Mouse (Mus musculus): Measurements from ENCODE around the gene Tdrd5.

DNA sequence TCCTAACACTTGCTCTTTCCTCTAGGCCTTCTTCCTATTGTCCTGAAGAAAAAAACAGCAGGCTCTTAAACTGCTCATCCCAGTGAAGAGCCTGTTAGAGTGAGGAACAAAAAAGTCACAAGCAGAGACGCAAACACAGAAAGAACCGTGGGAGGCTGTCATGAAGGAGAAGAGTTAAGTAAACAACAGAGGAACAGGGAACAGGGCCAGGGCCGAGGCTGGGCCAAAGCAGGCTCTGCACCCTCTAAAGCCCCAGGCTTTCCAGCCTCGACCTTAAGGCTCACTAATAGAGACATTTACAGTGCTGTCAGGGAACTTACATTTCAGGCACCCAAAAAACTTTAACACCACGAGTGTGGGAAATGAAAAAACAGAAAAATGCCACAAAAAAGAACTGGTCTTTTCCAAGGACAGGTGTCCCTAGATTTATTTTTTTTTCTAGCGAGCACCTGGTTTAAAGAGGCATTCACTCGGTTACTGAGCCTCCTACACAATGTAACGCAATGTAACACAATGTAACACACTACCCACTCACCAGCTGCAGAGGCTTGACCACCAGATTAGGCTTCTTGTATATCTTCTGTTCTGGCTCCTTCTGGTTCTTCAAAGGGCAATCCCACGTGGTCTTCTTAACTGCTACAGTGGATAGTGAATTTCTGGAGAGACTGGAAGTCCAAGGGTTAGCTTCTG is 18.5 kb downstream of the Tdrd5 start:
- TF ChIP-seq CTCF (IDR thresholded peaks at IDR 0.05; ENCODE audit: low read depth, low read length) (no peak), POLR2A (IDR thresholded peaks at IDR 0.05; ENCODE audit: extremely low read depth, insufficient read depth, low read length) (no peak)

All from liver, adult 2 months (tissue).